Mouse (Mus musculus) limb, embryonic 14.5 days (tissue): ENCODE measurements around the gene Hist1h3d. TPM values are rescaled to one million over a fixed set of nuclear protein-coding genes. Genes with fewer than 3 reads are reported as not detected.
"Not testable (repeated sequence)": the region's sequence is repeated elsewhere in the genome, so short reads cannot be mapped to it uniquely, and the experiment has no call there.

Source experiments
- ATAC-seq: fragments of 200-750 bp; cut with Nextera tagmentation; 2 replicates; pipeline ENCODE4 v1.8.0; 2017; ENCODE audit warnings: low read depth, moderate number of reproducible peaks, moderate TSS enrichment; ENCODE audit not compliant: low FRiP score
- DNase-seq: peaks from one replicate; pipeline ENCODE4 v3.0.0-alpha.2; 2015; ENCODE audit warnings: low spot score
- H3K27ac ChIP-seq: fragments of 300-500 bp; sonication (generic); replicated peaks from 2 replicates; pipeline ENCODE4 v1.5.1; 2014; ENCODE audit warnings: low read depth, mild to moderate bottlenecking, low read length, moderate library complexity, mixed read lengths
- H3K27me3 ChIP-seq: fragments of 300-500 bp; sonication (generic); 2 replicates; pipeline ENCODE4 v1.6.1; 2014; ENCODE audit warnings: low read length, mixed read lengths; ENCODE audit not compliant: control insufficient read depth, insufficient read depth
- H3K36me3 ChIP-seq: fragments of 300-500 bp; sonication (generic); 2 replicates; pipeline ENCODE4 v1.6.1; 2014; ENCODE audit warnings: mild to moderate bottlenecking, low read length, moderate library complexity, mixed read lengths; ENCODE audit not compliant: control insufficient read depth, insufficient read depth
- H3K4me1 ChIP-seq: fragments of 300-500 bp; sonication (generic); 2 replicates; pipeline ENCODE4 v1.6.1; 2014; ENCODE audit warnings: antibody characterized with exemption, low read length, mixed read lengths; ENCODE audit not compliant: control insufficient read depth, insufficient read depth
- H3K4me2 ChIP-seq: fragments of 300-500 bp; sonication (generic); replicated peaks from 2 replicates; pipeline ENCODE4 v1.6.1; 2014; ENCODE audit warnings: low read depth, mild to moderate bottlenecking, low read length, moderate library complexity; ENCODE audit not compliant: severe bottlenecking
- H3K4me3 ChIP-seq: fragments of 300-500 bp; sonication (generic); replicated peaks from 2 replicates; pipeline ENCODE4 v1.5.1; 2014; ENCODE audit warnings: low read length
- H3K9ac ChIP-seq: fragments of 300-500 bp; sonication (generic); 2 replicates; pipeline ENCODE4 v1.6.1; 2014; ENCODE audit warnings: mild to moderate bottlenecking, low read depth, low read length, moderate library complexity; ENCODE audit not compliant: severe bottlenecking
- H3K9me3 ChIP-seq: fragments of 300-500 bp; sonication (generic); 2 replicates; pipeline ENCODE4 v1.6.1; 2016; ENCODE audit warnings: low read length; ENCODE audit not compliant: control insufficient read depth
- POLR2A ChIP-seq: fragments of 200-500 bp; IDR thresholded peaks from 2 replicates; pipeline ENCODE4 v1.8.0; 2012; ENCODE audit warnings: inconsistent platforms, mild to moderate bottlenecking, moderate library complexity, borderline replicate concordance; ENCODE audit not compliant: insufficient read depth, insufficient read length; ENCODE audit errors: extremely low read depth
- WGBS: fragments of 180-500 bp; shearing (Covaris S2); extraction: QIAGEN DNeasy Blood & Tissue Kit; methylation state at CpG from one replicate; pipeline ENCODE4 v1.1.7; 2014; 5-methylcytosine and 5-hydroxymethylcytosine counted together
- polyA plus RNA-seq, 2 experiments: library from polyadenylated mRNA; depleted of rRNA in 1 of 2; stranded (reverse) in 1 of 2; unstranded in 1 of 2; fragments of >200 nt; fragmentation: Nextera tagmentation in 1 of 2; extraction: Ambion mirVana in 1 of 2; gene quantifications; 2 replicates each; pipeline versions ENCODE4 v1.2.1 to v1.2.3; 2012 to 2014

Gene Hist1h3d
- polyA plus RNA-seq, 2 experiments: 6.8 to 30.0 TPM

GRCm38 (mm10) chr13:23572218-23573033 is 3.1 kb upstream of the Hist1h3d start:
- DNase-seq: no peak
- peak overlapping the region; percentile 56 for H3K4me2 ChIP-seq
- peak overlapping the region; percentile 57 for H3K9ac ChIP-seq
- H3K4me3 ChIP-seq: peak overlapping the region; percentile 40
- H3K36me3 ChIP-seq: no peaks in the 10 kb centered on the region
- no peak for ATAC-seq
- H3K27me3 ChIP-seq: no peaks in the 10 kb centered on the region
- no peak for TF ChIP-seq POLR2A
- 34% methylated on average over 2 of the region's 2 CpGs for WGBS
- H3K9me3 ChIP-seq: no peaks in the 10 kb centered on the region
- H3K27ac ChIP-seq: peak overlapping the region; percentile 93
- peaks cover 21% of the 10 kb centered on the region for H3K4me1 ChIP-seq

GRCm38 (mm10) chr13:23573034-23573897 is 2.3 kb upstream of the Hist1h3d start:
- H3K9me3 ChIP-seq, H3K36me3 ChIP-seq, DNase-seq, H3K27me3 ChIP-seq, ATAC-seq: not testable (repeated sequence)
- Histone ChIP-seq H3K4me1 (peaks cover 21% of the 10 kb centered on the region), H3K4me2 (peak overlapping the region; percentile 56), H3K27ac (peak overlapping the region; percentile 93), H3K4me3 (peak overlapping the region; percentile 40), H3K9ac (peak overlapping the region; percentile 57)
- WGBS: 7% methylated on average over 18 of the region's 20 CpGs

- DNase-seq: peak; percentile 100
- Histone ChIP-seq H3K4me3 (peak within 1 kb of the TSS; percentile 40), H3K27ac (peak within 1 kb of the TSS; percentile 93), H3K4me1 (peaks cover 21% of the 10 kb centered on the region), H3K4me2 (peak within 1 kb of the TSS; percentile 63), H3K9ac (peak within 1 kb of the TSS; percentile 58)
- not testable (repeated sequence) for H3K9me3 ChIP-seq, H3K27me3 ChIP-seq, H3K36me3 ChIP-seq
- peak; percentile 31; the same call in 1 of the 2 replicates for TF ChIP-seq POLR2A
- peak; percentile 87 for ATAC-seq
- WGBS: 0% methylated on average over 29 of the region's 42 CpGs
These were observed 1.6 kb upstream of the Hist1h3d start, which contains the start of the genes Hist1h2bf and Hist1h2ad for GRCm38 (mm10) chr13:23573898-23574524. Gene Hist1h2bf (minus strand): TSS chr13:23574196. Gene Hist1h2ad (plus strand): TSS chr13:23574381.

GRCm38 (mm10) chr13:23574546-23575170 is 905 bp upstream of the Hist1h3d start:
- ATAC-seq, H3K36me3 ChIP-seq, DNase-seq, H3K27me3 ChIP-seq, H3K9me3 ChIP-seq: not testable (repeated sequence)
- under 1% methylated on average over 5 of the region's 39 CpGs for WGBS
- TF ChIP-seq POLR2A: 0 out of 2 replicates have a peak, but pooled peaks have one; percentile 55
- Histone ChIP-seq H3K4me3 (peak overlapping the region; percentile 40), H3K27ac (peak overlapping the region; percentile 93), H3K4me2 (peak overlapping the region; percentile 63), H3K4me1 (peaks cover 21% of the 10 kb centered on the region), H3K9ac (peak overlapping the region; percentile 58)

- peak overlapping the region; percentile 74 for H3K9ac ChIP-seq
- H3K27me3 ChIP-seq, ATAC-seq, H3K36me3 ChIP-seq, H3K9me3 ChIP-seq, DNase-seq: not testable (repeated sequence)
- 1% methylated on average over 8 of the region's 40 CpGs for WGBS
- peaks cover 21% of the 10 kb centered on the region for H3K4me1 ChIP-seq
- peak overlapping the region; percentile 40 for H3K4me3 ChIP-seq
- H3K4me2 ChIP-seq: peak overlapping the region; percentile 63
- H3K27ac ChIP-seq: peak overlapping the region; percentile 87
These were observed 326 bp downstream of the Hist1h3d start for GRCm38 (mm10) chr13:23575864-23576313.
